Mouse (Mus musculus) central nervous system, embryonic 14 days (tissue): ENCODE results near the gene Rmdn2. TPM values are rescaled to one million over a fixed set of nuclear protein-coding genes. Genes with fewer than 3 reads are reported as not detected.

ENCODE experiments used
- polyA plus RNA-seq: library from polyadenylated mRNA; depleted of rRNA; stranded (reverse); fragments of >200 nt; gene quantifications from 2 replicates; pipeline ENCODE4 v1.2.3, GENCODE M21; 2012; rRNA removed

Rmdn2 gene
- 3.4 and 5.3 TPM in 2 replicates for polyA plus RNA-seq

GRCm38 (mm10) chr17:79611545-79611944 is at the start of gene Rmdn2:
Gene Rmdn2 (plus strand): TSS chr17:79611863.

GRCm38 (mm10) chr17:79714931-79715637 is 103.4 kb downstream of the Rmdn2 start, which contains the start of gene Cyp1b1:
Gene Cyp1b1 (minus strand): TSS chr17:79715061.

Other genes with a start within 250 kb of the Rmdn2 start
- 6.4 and 9.0 TPM in 2 replicates for gene Cyp1b1, start 103.2 kb downstream of the Rmdn2 start, polyA plus RNA-seq